Mouse (Mus musculus) hindbrain, postnatal 0 days (tissue): ENCODE measurements around the gene Dcaf8. TPM values are rescaled to one million over a fixed set of nuclear protein-coding genes. Genes with fewer than 3 reads are reported as not detected.

Experiments
- ATAC-seq: fragments of 200-750 bp; cut with Nextera tagmentation; 2 replicates; pipeline ENCODE4 v1.8.0; 2017; ENCODE audit warnings: mild to moderate bottlenecking, moderate TSS enrichment, moderate library complexity
- DNase-seq: peaks from one replicate; pipeline ENCODE4 v3.0.0-alpha.2; 2015; ENCODE audit warnings: low spot score
- H3K27ac ChIP-seq: fragments of 300-500 bp; sonication (generic); 2 replicates; pipeline ENCODE4 v1.5.1; 2014; ENCODE audit warnings: mild to moderate bottlenecking
- H3K27me3 ChIP-seq: fragments of 300-500 bp; sonication (generic); 2 replicates; pipeline ENCODE4 v1.6.1; 2014; ENCODE audit warnings: low read length, mixed read lengths; ENCODE audit not compliant: insufficient read depth
- H3K36me3 ChIP-seq: fragments of 300-500 bp; sonication (generic); 2 replicates; pipeline ENCODE4 v1.6.1; 2014; ENCODE audit warnings: low read length, mixed read lengths; ENCODE audit not compliant: insufficient read depth
- H3K4me1 ChIP-seq: fragments of 300-500 bp; sonication (generic); 2 replicates; pipeline ENCODE4 v1.6.1; 2014; ENCODE audit warnings: antibody characterized with exemption, low read length, mixed read lengths; ENCODE audit not compliant: insufficient read depth
- H3K4me2 ChIP-seq: fragments of 300-500 bp; sonication (generic); 2 replicates; pipeline ENCODE4 v1.6.1; 2014; ENCODE audit warnings: low read depth, mild to moderate bottlenecking, low read length, moderate library complexity, mixed read lengths
- H3K4me3 ChIP-seq: fragments of 300-500 bp; sonication (generic); 2 replicates; pipeline ENCODE4 v1.5.1; 2014; ENCODE audit warnings: low read length
- H3K9ac ChIP-seq: fragments of 300-500 bp; sonication (generic); replicated peaks from 2 replicates; pipeline ENCODE4 v1.6.1; 2014; ENCODE audit warnings: mild to moderate bottlenecking, low read length, moderate library complexity, mixed read lengths
- H3K9me3 ChIP-seq: fragments of 300-500 bp; sonication (generic); 2 replicates; pipeline ENCODE4 v1.6.1; 2016; ENCODE audit warnings: low read length, mixed read lengths
- CTCF ChIP-seq: IDR thresholded peaks from 2 replicates; pipeline ENCODE4 v1.5.1; 2016; ENCODE audit warnings: antibody characterized with exemption, control low read depth, low read depth
- WGBS: fragments of 180-500 bp; shearing (Covaris S2); extraction: QIAGEN DNeasy Blood & Tissue Kit; methylation state at CpG from one replicate; pipeline ENCODE4 v1.1.7; 2014; 5-methylcytosine and 5-hydroxymethylcytosine counted together
- polyA plus RNA-seq: library from polyadenylated mRNA; unstranded; fragments of >200 nt; fragmentation: Nextera tagmentation; extraction: Ambion mirVana; gene quantifications from 2 replicates; pipeline ENCODE4 v1.2.1, GENCODE M21; 2015
- total RNA-seq: library from RNA; depleted of rRNA; stranded (reverse); fragments of >200 nt; gene quantifications from 2 replicates; pipeline ENCODE4 v1.2.3, GENCODE M21; 2014

Dcaf8 gene
- total and polyA plus RNA-seq, 2 experiments from 2014 or later: 73.0 to 73.1 TPM

GRCm38 (mm10) chr1:172220414-172220813 is 72.5 kb downstream of the Dcaf8 start:
- no peaks in the 10 kb centered on the region for H3K9me3 ChIP-seq
- no peak overlapping the region for H3K4me2 ChIP-seq
- no peak overlapping the region for H3K4me3 ChIP-seq
- no peak overlapping the region for H3K9ac ChIP-seq
- H3K36me3 ChIP-seq: no peaks in the 10 kb centered on the region
- H3K27ac ChIP-seq: 0 out of 2 replicates have a peak overlapping the region, but pooled peaks have one; percentile 56
- 21% methylated on average over 10 of the region's 10 CpGs for WGBS
- peak; percentile 65 for ATAC-seq
- 0 out of 2 replicates have a peak, but pooled peaks cover 3% of the 10 kb centered on the region for H3K4me1 ChIP-seq
- DNase-seq: peak; percentile 81
- H3K27me3 ChIP-seq: no peaks in the 10 kb centered on the region
- TF ChIP-seq CTCF: no peak; the same call in 1 of the 2 replicates

- 45% methylated on average over 11 of the region's 11 CpGs for WGBS
- Histone ChIP-seq H3K9ac (no peak overlapping the region), H3K9me3 (no peaks in the 10 kb centered on the region), H3K27me3 (no peaks in the 10 kb centered on the region), H3K36me3 (no peaks in the 10 kb centered on the region), H3K4me1 (0 out of 2 replicates have a peak, but pooled peaks cover 3% of the 10 kb centered on the region), H3K4me3 (no peak overlapping the region), H3K4me2 (no peak overlapping the region), H3K27ac (no peak overlapping the region)
- DNase-seq (no peak), ATAC-seq (no peak)
- no peak for TF ChIP-seq CTCF
These were observed 73.6 kb downstream of the Dcaf8 start for GRCm38 (mm10) chr1:172221297-172222063.

- H3K9me3 ChIP-seq: no peaks in the 10 kb centered on the region
- DNase-seq: no peak
- no peak overlapping the region for H3K27ac ChIP-seq
- 53% methylated on average over 2 of the region's 2 CpGs for WGBS
- no peak for TF ChIP-seq CTCF
- no peaks in the 10 kb centered on the region for H3K27me3 ChIP-seq
- H3K4me3 ChIP-seq: no peak overlapping the region
- no peak for ATAC-seq
- H3K9ac ChIP-seq: no peak overlapping the region
- H3K4me2 ChIP-seq: no peak overlapping the region
- no peaks in the 10 kb centered on the region for H3K4me1 ChIP-seq
- no peaks in the 10 kb centered on the region for H3K36me3 ChIP-seq
These were observed 80.3 kb downstream of the Dcaf8 start for GRCm38 (mm10) chr1:172228209-172228608.

DNA sequence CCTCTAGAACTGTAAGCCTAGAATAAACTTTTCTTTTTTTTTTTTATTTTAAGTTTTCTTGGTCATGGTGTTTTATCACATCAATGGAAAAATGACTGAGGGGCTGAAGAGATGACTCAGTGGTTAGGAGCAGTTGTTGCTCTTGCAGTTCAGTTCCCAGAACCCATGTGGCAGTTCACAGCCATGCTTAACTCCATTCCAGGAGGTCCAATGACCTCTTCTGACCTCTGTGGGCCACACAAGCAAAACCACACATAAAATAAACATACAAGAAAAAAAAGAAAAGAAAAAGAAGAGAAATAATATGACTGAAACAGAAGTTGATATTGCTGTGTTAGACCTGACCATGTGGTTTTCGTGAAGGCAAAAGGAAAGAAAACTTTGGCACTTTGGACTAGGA is 81.3 kb downstream of the Dcaf8 start:
- no peaks in the 10 kb centered on the region for H3K4me1 ChIP-seq
- no peak overlapping the region for H3K27ac ChIP-seq
- H3K4me3 ChIP-seq: no peak overlapping the region
- DNase-seq: no peak
- H3K36me3 ChIP-seq: no peaks in the 10 kb centered on the region
- H3K27me3 ChIP-seq: no peaks in the 10 kb centered on the region
- 79% methylated on average over 1 of the region's 1 CpGs for WGBS
- no peaks in the 10 kb centered on the region for H3K9me3 ChIP-seq
- ATAC-seq: no peak
- no peak for TF ChIP-seq CTCF
- no peak overlapping the region for H3K4me2 ChIP-seq
- no peak overlapping the region for H3K9ac ChIP-seq

GRCm38 (mm10) chr1:172240945-172241708 is 93.2 kb downstream of the Dcaf8 start:
- no peaks in the 10 kb centered on the region for H3K9me3 ChIP-seq
- no peak overlapping the region for H3K27ac ChIP-seq
- 14% methylated on average over 6 of the region's 6 CpGs for WGBS
- TF ChIP-seq CTCF: no peak
- ATAC-seq: no peak
- H3K27me3 ChIP-seq: no peaks in the 10 kb centered on the region
- H3K36me3 ChIP-seq: no peaks in the 10 kb centered on the region
- no peak for DNase-seq
- no peak overlapping the region for H3K4me2 ChIP-seq
- H3K4me3 ChIP-seq: no peak overlapping the region
- no peak overlapping the region for H3K9ac ChIP-seq
- H3K4me1 ChIP-seq: peaks cover 4% of the 10 kb centered on the region

DNA sequence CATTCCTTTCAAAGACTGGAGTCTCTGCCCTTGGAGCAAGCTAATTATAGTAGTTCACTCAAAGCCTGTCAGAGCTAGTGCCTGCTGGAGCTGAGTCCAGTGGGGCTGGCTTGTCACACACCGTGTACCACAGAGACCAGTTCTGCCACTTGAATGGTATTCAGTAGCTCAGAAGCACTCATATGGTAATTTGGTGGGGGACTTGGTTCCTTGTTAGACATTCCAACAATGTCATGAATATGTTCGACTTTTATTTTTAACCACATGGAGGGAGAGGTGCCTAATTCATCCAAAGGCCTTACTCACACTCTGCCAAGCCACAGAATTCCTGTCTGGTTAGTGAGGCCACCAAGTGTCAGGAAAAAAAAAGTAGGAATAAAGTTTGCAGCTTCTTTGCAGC is 94.5 kb downstream of the Dcaf8 start:
- DNase-seq (peak; percentile 53), ATAC-seq (peak; percentile 85)
- no peaks in the 10 kb centered on the region for H3K27me3 ChIP-seq
- no peaks in the 10 kb centered on the region for H3K36me3 ChIP-seq
- TF ChIP-seq CTCF: no peak
- WGBS: 6% methylated on average over 2 of the region's 2 CpGs
- H3K9ac ChIP-seq: no peak overlapping the region
- no peak overlapping the region for H3K4me3 ChIP-seq
- H3K4me2 ChIP-seq: no peak overlapping the region
- peaks cover 4% of the 10 kb centered on the region for H3K4me1 ChIP-seq
- H3K27ac ChIP-seq: peak overlapping the region; percentile 16; the same call in 1 of the 2 replicates
- no peaks in the 10 kb centered on the region for H3K9me3 ChIP-seq
